Mouse (Mus musculus) embryonic fibroblast, embryonic 13.5 days (primary cell): ENCODE data around the gene Zic2.

Experiments used
- CTCF ChIP-seq: IDR thresholded peaks from 2 replicates; pipeline ENCODE4 v1.5.1; 2011; ENCODE audit warnings: mild to moderate bottlenecking, control low read depth, low read length, moderate library complexity, borderline replicate concordance; ENCODE audit not compliant: insufficient read depth
- POLR2A ChIP-seq: IDR thresholded peaks from 2 replicates; pipeline ENCODE4 v1.6.1; 2011; ENCODE audit warnings: low read depth, mild to moderate bottlenecking, control low read depth, low read length, moderate library complexity

GRCm38 (mm10) chr14:122511519-122511918 is 36.3 kb downstream of the Zic2 start:
- TF ChIP-seq CTCF = no peak
- no peak for TF ChIP-seq POLR2A
